Mouse (Mus musculus): ENCODE data around the gene Ppp1cb.

GRCm38 (mm10) chr5:32485430-32485829, 26.8 kb downstream of the Ppp1cb start:
- TF ChIP-seq CTCF (IDR thresholded peaks at IDR 0.05; ENCODE audit: borderline replicate concordance, extremely low read depth, insufficient read depth, insufficient read length) (no peak), POLR2A (IDR thresholded peaks at IDR 0.05; ENCODE audit: borderline replicate concordance, extremely low read depth, insufficient read depth, insufficient read length, poor library complexity, severe bottlenecking) (no peak)

All from brain, embryonic 14.5 days (tissue).